Mouse (Mus musculus) brain, embryonic 18.5 days (tissue): ENCODE results near the gene Rnf31.
A peak's percentile ranks its signal among the peaks of the same experiment; 100 is the strongest.

Experiments
- DNase-seq: peaks from one replicate; pipeline ENCODE4 v3.0.0-alpha.2; 2012; ENCODE audit warnings: low read depth, low spot score

Rnf31 gene

GRCm38 (mm10) chr14:55591331-55591891 is at the start of gene Rnf31:
Rnf31 (plus strand) TSS chr14:55591708.
- DNase-seq: peak; percentile 89

- DNase-seq: no peak
Observed at GRCm38 (mm10) chr14:55542268-55542667, 49.2 kb upstream of the Rnf31 start.

- DNase-seq: no peak
Observed at GRCm38 (mm10) chr14:55544334-55544733, 47.2 kb upstream of the Rnf31 start.

- DNase-seq: no peak
Observed at GRCm38 (mm10) chr14:55550191-55550590, 41.3 kb upstream of the Rnf31 start.

- no peak for DNase-seq
Observed at GRCm38 (mm10) chr14:55551347-55551746, 40.2 kb upstream of the Rnf31 start.

GRCm38 (mm10) chr14:55551794-55552193 is 39.7 kb upstream of the Rnf31 start:
- DNase-seq: no peak

- DNase-seq: no peak
Observed at GRCm38 (mm10) chr14:55554635-55555034, 36.9 kb upstream of the Rnf31 start.

- no peak for DNase-seq
Observed at GRCm38 (mm10) chr14:55555788-55556187, 35.7 kb upstream of the Rnf31 start.

GRCm38 (mm10) chr14:55557003-55557402 is 34.5 kb upstream of the Rnf31 start:
- no peak for DNase-seq

- no peak for DNase-seq
Observed at GRCm38 (mm10) chr14:55557587-55557986, 33.9 kb upstream of the Rnf31 start.

- DNase-seq: no peak
Observed at GRCm38 (mm10) chr14:55558740-55559448, 32.6 kb upstream of the Rnf31 start.

- peak; percentile 87 for DNase-seq
Observed at GRCm38 (mm10) chr14:55559799-55560201, 31.7 kb upstream of the Rnf31 start, which contains the start of gene Dcaf11. Dcaf11 (plus strand) TSS chr14:55560006.

GRCm38 (mm10) chr14:55560202-55561073 is 31.1 kb upstream of the Rnf31 start, which contains the start of gene A730061H03Rik:
A730061H03Rik (minus strand) TSS chr14:55560406.
- peak; percentile 99 for DNase-seq

GRCm38 (mm10) chr14:55561860-55562259 is 29.6 kb upstream of the Rnf31 start:
- DNase-seq: no peak

- no peak for DNase-seq
Observed at GRCm38 (mm10) chr14:55563249-55563648, 28.3 kb upstream of the Rnf31 start.

- no peak for DNase-seq
Observed at GRCm38 (mm10) chr14:55565748-55566147, 25.8 kb upstream of the Rnf31 start.

- DNase-seq: no peak
Observed at GRCm38 (mm10) chr14:55567496-55567895, 24.0 kb upstream of the Rnf31 start.

GRCm38 (mm10) chr14:55570588-55570987 is 20.9 kb upstream of the Rnf31 start:
- DNase-seq: no peak

GRCm38 (mm10) chr14:55571760-55572159 is 19.7 kb upstream of the Rnf31 start:
- DNase-seq: no peak

- no peak for DNase-seq
Observed at GRCm38 (mm10) chr14:55575302-55575701, 16.2 kb upstream of the Rnf31 start, which contains the start of gene Fitm1. Fitm1 (plus strand) TSS chr14:55575617.

GRCm38 (mm10) chr14:55575711-55576110 is 15.8 kb upstream of the Rnf31 start:
- DNase-seq: no peak

GRCm38 (mm10) chr14:55576376-55576775 is 15.1 kb upstream of the Rnf31 start:
- no peak for DNase-seq
